Mouse (Mus musculus) liver, embryonic 14.5 days (tissue): ENCODE results near the gene D430041D05Rik.

Source experiments
- CTCF ChIP-seq: IDR thresholded peaks from 2 replicates; pipeline ENCODE4 v1.5.1; 2016; ENCODE audit warnings: antibody characterized with exemption, low read depth, control low read depth
- EP300 ChIP-seq: IDR thresholded peaks from 2 replicates; pipeline ENCODE4 v1.6.1; 2016; ENCODE audit warnings: antibody characterized with exemption, low read depth

DNA sequence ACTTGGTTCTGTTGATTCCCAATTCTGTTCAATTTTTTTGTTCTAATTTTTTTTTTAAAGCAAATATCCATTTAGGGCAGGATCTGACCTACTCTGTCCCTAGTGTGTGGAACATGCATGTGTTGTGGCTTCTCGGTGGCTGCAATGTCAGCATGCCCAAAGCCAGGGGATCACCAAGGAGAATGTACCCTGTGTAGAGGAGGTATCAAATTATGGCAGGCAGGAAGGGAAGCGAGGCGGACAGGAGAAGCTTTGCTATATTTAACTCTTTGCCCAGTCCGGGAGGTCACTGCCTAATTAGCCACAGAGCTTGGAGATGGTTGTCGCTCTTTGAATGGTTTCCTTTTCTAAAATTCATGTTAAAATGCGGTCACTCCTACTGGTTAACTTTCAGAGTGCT lies 212.6 kb downstream of the D430041D05Rik start:
- TF ChIP-seq CTCF (no peak), EP300 (no peak)
